ENCODE assay signal across 16 mouse cellular contexts in genomic region chr12:77421667-77422393, GRCm38 (mm10).
"Had no signal": no experiment of that assay in that cellular context is flagged by ENCODE, and none has a peak within 500 bp of the region (broad histone marks: within the 10 kb centered on the region; RNA-seq: fewer than 3 reads in every experiment).

No protein-coding gene starts in this region.

- H3K4me2 ChIP-seq: neural tube, embryonic 13.5 days; neural tube, embryonic 15.5 days; stomach, embryonic 15.5 days had no signal

- H3K4me1 ChIP-seq: neural tube, embryonic 13.5 days; neural tube, embryonic 15.5 days; stomach, embryonic 15.5 days had no signal

- H3K27me3 ChIP-seq: neural tube, embryonic 13.5 days; neural tube, embryonic 15.5 days; stomach, embryonic 15.5 days had no signal

- H3K27ac ChIP-seq: neural tube, embryonic 13.5 days; neural tube, embryonic 15.5 days; stomach, embryonic 15.5 days; stomach, postnatal 0 days had no signal

- DNase-seq: retina, postnatal 1 day; right cerebral cortex, adult 18-20 months; right cerebral cortex, postnatal 14 days; right cerebral cortex, postnatal 25 days; right cerebral cortex, postnatal 4 days; spleen, adult 18-20 months; thymus, adult 18-20 months; thymus, adult 2 months; thymus, postnatal 14 days; thymus, postnatal 25 days; thymus, postnatal 36 days; thymus, postnatal 4 days had no signal

- H3K9ac ChIP-seq: neural tube, embryonic 13.5 days; neural tube, embryonic 15.5 days; stomach, embryonic 15.5 days had no signal

- H3K36me3 ChIP-seq: neural tube, embryonic 13.5 days; neural tube, embryonic 15.5 days; stomach, embryonic 15.5 days had no signal

- H3K9me3 ChIP-seq: neural tube, embryonic 15.5 days; stomach, embryonic 15.5 days had no signal

- H3K4me3 ChIP-seq: neural tube, embryonic 13.5 days; neural tube, embryonic 15.5 days; stomach, embryonic 15.5 days had no signal
